Mouse (Mus musculus) ES-Bruce4 (cell line): ENCODE data around the gene Gpr62.

Experiments
- CTCF ChIP-seq: IDR thresholded peaks from one replicate; pipeline ENCODE4 v1.8.1; 2011; ENCODE audit warnings: low read depth, low read length
- EP300 ChIP-seq: IDR thresholded peaks from 2 replicates; pipeline ENCODE4 v1.6.1; 2011; ENCODE audit warnings: low read depth, low read length; ENCODE audit not compliant: insufficient read depth
- POLR2A ChIP-seq: IDR thresholded peaks from one replicate; pipeline ENCODE4 v1.8.1; 2011; ENCODE audit warnings: low read length; ENCODE audit not compliant: insufficient read depth

- peak; percentile 11 for TF ChIP-seq CTCF
- TF ChIP-seq POLR2A: no peak
- no peak for TF ChIP-seq EP300
These were observed 23.1 kb downstream of the Gpr62 start for GRCm38 (mm10) chr9:106442680-106443079.
